Mouse (Mus musculus) c-Kit-positive CD71-positive TER-119-positive erythroid progenitor cells, embryonic 14.5 days (primary cell): ENCODE measurements around the gene 4933428G20Rik.

Experiments used
- DNase-seq: peaks from one replicate; pipeline ENCODE4 v3.0.0-alpha.2; 2013; ENCODE audit warnings: low spot score

The 4933428G20Rik gene

DNA sequence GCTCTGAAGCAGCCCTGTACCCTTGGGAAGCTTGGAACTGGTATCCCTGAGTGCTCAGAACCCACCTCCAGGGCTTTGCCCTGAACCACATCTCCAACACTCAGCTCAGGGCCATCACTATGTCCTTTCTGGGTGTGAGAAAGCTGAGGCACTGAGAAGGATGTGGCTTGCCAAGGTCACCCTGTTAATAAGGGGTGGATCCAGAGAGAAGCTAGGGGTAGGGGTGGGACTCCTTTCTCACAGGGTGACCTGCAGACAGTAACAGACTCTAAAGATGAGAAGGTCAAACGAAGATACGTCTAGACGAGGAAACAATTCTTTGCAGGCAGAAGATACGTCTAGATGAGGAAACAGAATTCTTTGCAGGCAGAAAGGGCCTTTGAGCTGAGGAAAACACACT is 2.7 kb upstream of the 4933428G20Rik start:
- DNase-seq, result no peak

GRCm38 (mm10) chr11:97502383-97502782 is 2.2 kb upstream of the 4933428G20Rik start:
- no peak for DNase-seq

- no peak for DNase-seq
Observed at GRCm38 (mm10) chr11:97500720-97501448, 744 bp upstream of the 4933428G20Rik start.

- no peak for DNase-seq
Observed at GRCm38 (mm10) chr11:97497543-97497942, 2.6 kb downstream of the 4933428G20Rik start.

DNA sequence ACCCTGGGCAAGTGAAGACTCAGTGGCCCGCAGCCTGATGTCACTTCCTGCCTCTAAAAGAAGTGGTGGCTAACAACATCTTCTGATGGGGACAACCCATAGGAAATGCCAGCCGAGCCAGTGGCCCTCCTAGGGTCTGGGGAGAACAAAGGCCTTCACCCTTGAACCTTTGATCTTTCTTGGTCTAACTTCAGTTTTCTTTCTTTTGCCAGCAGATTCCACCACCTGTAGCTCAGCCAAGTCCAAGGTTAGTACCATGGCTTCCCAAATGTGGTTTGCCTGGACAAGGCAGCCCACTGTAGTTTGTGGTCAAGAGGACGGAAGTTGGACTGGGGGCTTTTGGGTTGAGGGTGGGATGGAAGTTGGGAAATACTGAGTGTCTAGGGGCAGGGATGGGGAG is 7.3 kb downstream of the 4933428G20Rik start:
- DNase-seq, result no peak

- DNase-seq, result no peak
Observed at GRCm38 (mm10) chr11:97491640-97492039, 8.5 kb downstream of the 4933428G20Rik start.

- peak; percentile 70 for DNase-seq
Observed at GRCm38 (mm10) chr11:97489589-97490324, 10.4 kb downstream of the 4933428G20Rik start.

GRCm38 (mm10) chr11:97487656-97488055 is 12.5 kb downstream of the 4933428G20Rik start:
- no peak for DNase-seq

- DNase-seq, result no peak
Observed at GRCm38 (mm10) chr11:97485661-97486060, 14.5 kb downstream of the 4933428G20Rik start.

DNA sequence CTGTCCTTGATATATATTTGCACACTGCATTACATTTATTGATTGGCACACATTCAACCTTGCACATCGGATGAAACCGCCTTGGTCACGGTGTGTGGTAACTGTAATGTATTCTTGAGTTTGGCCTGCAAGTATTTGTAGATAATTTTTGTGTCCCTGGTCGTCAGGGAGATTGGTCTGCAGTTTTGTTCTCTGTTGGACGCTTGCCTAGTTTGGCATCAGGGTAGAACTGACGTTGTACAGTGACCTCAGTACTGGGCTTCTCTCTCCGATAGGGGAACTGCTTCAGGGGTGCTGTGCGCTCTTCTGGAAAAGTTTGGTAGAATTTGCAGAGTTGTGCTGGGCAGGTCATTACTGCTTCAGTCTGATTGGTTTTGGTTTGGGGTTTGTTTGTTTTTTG is 20.3 kb downstream of the 4933428G20Rik start:
- no peak for DNase-seq

DNA sequence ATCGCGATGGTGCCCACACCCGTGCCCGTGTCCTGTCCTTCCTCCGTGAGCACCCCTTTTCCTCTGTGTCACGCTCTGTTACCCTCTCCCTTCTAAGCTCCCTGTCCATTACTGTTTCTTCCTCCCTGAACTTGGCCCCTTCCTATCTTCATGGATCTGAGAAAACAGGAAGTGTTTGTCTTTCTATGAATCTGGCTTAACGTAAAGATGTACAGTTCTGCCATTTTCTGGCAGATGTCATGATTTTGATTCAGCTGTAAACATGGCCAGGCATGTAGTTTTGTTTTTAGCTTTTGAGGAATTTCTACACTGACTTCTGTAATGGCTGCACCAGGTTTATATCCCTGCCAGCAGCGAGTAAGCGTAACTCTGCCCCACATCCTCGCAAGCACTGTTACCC is 21.1 kb downstream of the 4933428G20Rik start:
- DNase-seq, result no peak

DNA sequence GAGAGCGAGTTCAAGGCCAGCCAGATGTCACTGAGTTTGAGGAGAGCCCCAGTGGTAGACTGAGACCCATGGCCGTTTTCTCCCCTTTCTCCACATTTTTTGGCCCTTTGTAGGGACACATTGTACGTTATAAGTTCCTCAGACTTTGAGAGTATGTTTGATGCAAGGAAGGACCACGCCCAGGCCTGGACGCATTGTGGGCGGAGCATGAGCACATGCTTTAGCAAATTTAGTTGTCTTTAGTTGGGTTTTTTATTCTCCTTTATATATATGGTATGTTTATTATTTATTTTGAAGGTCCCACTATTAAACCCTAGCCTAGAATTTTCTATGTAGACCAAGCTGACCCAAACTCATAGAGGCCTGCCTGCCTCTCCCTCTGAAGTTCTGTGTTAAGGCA is 21.8 kb downstream of the 4933428G20Rik start:
- no peak for DNase-seq

GRCm38 (mm10) chr11:97477431-97477830 is 22.7 kb downstream of the 4933428G20Rik start:
- no peak for DNase-seq

DNA sequence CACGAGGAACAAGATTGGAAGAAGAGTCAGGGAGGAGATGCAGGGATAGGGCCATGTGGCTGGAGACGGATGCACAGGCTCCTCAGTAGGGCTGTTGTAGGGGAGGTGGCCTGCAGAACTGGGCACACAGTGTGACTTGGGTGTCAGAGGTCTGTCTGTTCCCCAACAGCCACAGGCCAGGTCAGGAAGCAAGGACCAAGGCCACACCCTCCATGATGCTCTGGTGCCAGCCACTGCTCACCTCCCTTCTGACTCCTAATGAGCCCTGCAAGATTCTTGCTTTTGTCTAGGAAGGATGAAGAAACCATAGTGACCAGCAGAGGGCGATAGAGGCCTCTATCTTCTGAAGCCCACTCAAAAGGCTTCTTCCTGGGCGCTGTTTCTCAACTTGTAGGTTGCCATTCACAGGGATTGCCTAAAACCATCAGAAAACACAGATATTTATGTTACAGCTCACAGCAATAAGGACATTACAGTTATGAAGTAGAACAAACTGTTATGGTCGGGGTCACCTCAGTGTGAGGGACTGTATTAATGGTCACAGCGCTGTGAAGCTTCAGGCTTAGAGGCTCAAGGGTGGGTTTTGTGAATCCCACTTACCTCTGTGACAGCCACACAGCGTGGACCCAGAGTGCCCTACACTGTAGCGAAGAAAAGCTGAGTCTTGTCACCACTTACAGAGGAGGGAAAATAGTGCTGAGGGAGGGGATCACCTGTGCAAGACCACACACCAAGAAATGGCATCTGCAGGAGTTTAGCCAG is 23.6 kb downstream of the 4933428G20Rik start:
- peak; percentile 62 for DNase-seq

DNA sequence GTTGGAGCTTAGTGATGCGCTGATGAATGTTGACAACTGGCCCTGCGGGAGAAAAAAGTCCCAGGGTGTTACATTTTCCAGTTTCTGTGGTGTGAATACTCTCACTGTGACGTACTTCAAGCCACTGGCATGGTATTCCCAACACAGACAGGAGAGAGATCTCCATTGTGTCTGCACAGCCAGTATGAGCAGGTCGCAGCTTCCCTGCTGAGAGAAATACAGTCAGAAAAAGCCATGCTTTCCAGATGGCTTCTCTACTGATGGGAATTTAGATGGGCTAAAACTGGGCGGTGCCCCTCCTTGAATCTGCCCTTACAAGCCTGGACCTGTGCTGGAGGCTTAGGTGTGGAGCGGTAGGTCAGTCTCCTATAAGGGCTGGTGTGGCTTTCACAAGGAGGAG is 28.9 kb downstream of the 4933428G20Rik start:
- no peak for DNase-seq

GRCm38 (mm10) chr11:97469828-97470227 is 30.3 kb downstream of the 4933428G20Rik start:
- no peak for DNase-seq

DNA sequence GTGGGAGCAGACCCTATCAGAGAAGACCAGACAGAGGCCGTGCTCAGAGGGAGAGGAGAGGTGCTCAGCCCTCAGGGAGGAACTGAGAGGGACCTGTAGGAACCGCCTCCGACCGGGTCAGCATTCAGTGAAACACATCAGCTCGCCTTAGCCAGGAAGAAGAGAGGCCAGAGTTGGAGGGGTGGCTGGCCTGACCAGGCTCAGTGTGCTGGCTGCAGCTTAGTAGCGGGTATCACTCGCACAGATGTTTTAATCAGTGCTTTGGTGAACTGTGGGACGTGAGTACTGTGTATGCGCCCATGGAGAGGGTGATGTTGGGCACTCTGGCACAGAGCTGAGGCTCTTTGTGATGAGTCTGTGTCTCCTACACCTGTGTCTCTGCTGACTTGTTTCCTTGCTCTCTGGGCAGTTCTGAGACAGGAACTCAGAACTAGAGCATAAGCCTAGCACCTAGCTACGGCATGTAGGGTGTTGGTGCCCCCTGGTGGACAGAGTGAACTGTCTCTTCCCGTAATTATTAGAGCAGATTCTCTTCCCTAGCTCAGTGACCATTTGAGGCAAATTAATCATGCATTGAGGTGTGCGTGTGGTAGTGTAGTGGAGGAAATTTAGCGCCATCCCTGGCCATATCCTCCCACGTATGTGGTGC is 31.4 kb downstream of the 4933428G20Rik start:
- peak; percentile 84 for DNase-seq

- DNase-seq, result no peak
Observed at GRCm38 (mm10) chr11:97466444-97467160, 33.5 kb downstream of the 4933428G20Rik start.

DNA sequence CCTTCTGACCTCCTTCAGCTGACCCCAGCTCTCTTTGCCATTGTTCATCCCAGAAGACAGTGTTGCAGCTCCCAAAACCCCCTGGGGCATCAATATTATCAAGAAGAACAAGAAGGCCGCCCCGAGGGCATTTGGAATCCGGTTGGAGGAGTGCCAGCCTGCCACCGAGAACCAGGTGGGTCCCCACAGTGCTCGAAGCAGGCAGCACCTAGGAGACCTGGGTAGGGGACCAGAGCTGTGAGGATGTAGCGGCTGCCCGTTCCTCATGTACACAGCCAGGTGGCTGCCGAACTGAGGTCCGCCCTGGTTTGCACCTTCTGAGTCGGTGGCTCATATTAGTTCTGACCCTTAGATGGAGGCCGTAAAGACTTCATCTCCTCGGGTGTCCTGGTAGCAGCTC is 34.2 kb downstream of the 4933428G20Rik start:
- no peak for DNase-seq

GRCm38 (mm10) chr11:97463991-97464390 is 36.1 kb downstream of the 4933428G20Rik start:
- DNase-seq, result no peak

- no peak for DNase-seq
Observed at GRCm38 (mm10) chr11:97463166-97463565, 37.0 kb downstream of the 4933428G20Rik start.

DNA sequence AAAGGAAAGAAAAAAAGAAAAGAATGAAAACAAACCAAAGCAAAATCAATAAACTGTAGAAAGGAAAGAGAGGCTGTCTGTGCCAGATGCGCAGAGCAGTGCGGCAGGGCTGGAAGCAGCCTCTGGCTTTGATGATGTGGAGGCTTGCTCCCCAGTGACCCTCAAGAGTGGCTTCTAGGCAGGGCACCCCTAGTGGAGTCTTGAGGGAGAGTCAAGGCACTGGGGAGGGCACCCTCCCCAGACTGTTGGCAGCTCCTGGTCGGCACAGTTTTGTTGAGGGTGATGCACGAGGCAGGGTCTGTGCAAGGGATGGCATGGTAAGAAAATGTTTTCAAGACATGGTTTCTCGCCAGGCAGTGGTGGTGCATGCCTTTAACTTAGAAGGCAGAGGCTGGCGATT is 37.6 kb downstream of the 4933428G20Rik start:
- no peak for DNase-seq
